Mouse (Mus musculus) left cerebral cortex, adult 6 months (tissue): ENCODE results near the gene Eif2b1. TPM values are rescaled to one million over a fixed set of nuclear protein-coding genes. Genes with fewer than 3 reads are reported as not detected.

ENCODE experiments used
- long read RNA-seq, 2 experiments: library from polyadenylated mRNA; unstranded; transcript quantifications; one replicate each; pipeline ENCODE4 v2.0.0; 2019 to 2020
- polyA plus RNA-seq: library from polyadenylated mRNA; unstranded; fragments of <200 nt; fragmentation: Nextera tagmentation; gene quantifications from 2 replicates; pipeline ENCODE4 v1.2.3, GENCODE M21; 2021

Eif2b1 gene
- polyA plus RNA-seq: 35.3 and 42.7 TPM in 2 replicates
- long read RNA-seq, experiment 1, transcript Eif2b1-201 (9 exons, 2,013 nt): major isoform, 186 of 199 reads
- long read RNA-seq, experiment 1, partial matches to known transcripts: 0 of 199 reads
- long read RNA-seq, experiment 1, other reads (novel, unspliced or antisense): 13 of 199 reads
- long read RNA-seq, experiment 2, transcript Eif2b1-201 (9 exons, 2,013 nt): major isoform, 58 of 70 reads
- long read RNA-seq, experiment 2, partial matches to known transcripts: 4 of 70 reads
- long read RNA-seq, experiment 2, other reads (novel, unspliced or antisense): 8 of 70 reads

GRCm38 (mm10) chr5:124578633-124579317 lies at the start of gene Eif2b1, which contains the start of gene Gtf2h3:
Gene Eif2b1 (minus strand): TSS chr5:124579131.
Gene Gtf2h3 (plus strand): TSS chr5:124579140.

GRCm38 (mm10) chr5:124552558-124553307 lies 26.2 kb downstream of the Eif2b1 start, which contains the start of gene Ddx55:
Gene Ddx55 (plus strand): TSS chr5:124552864.

GRCm38 (mm10) chr5:124540383-124540786 lies 38.5 kb downstream of the Eif2b1 start, which contains the start of gene Tmed2:
Gene Tmed2 (plus strand): TSS chr5:124540695.

GRCm38 (mm10) chr5:124530655-124531582 lies 48.0 kb downstream of the Eif2b1 start, which contains the start of gene Rilpl1:
Gene Rilpl1 (minus strand): TSS chr5:124531391.

Other genes with a start within 250 kb of the Eif2b1 start
- 25.5 and 85.7 TPM in 2 replicates for gene Cdk2ap1, start 216.0 kb downstream of the Eif2b1 start, polyA plus RNA-seq
- 51.9 and 59.2 TPM in 2 replicates for gene Sbno1, start 153.1 kb downstream of the Eif2b1 start, polyA plus RNA-seq
- 5.7 and 13.3 TPM in 2 replicates for gene Kmt5a, start 139.2 kb downstream of the Eif2b1 start, polyA plus RNA-seq
- 23.9 and 28.5 TPM in 2 replicates for gene Rilpl2, start 100.8 kb downstream of the Eif2b1 start, polyA plus RNA-seq
- 7.9 and 11.4 TPM in 2 replicates for gene Snrnp35, start 96.0 kb downstream of the Eif2b1 start, polyA plus RNA-seq
- gene Rilpl1, start 47.7 kb downstream of the Eif2b1 start, polyA plus RNA-seq: 21.5 and 28.7 TPM in 2 replicates
- gene Tmed2, start 38.4 kb downstream of the Eif2b1 start, polyA plus RNA-seq: 146 and 207 TPM in 2 replicates
- gene Ddx55, start 26.3 kb downstream of the Eif2b1 start, polyA plus RNA-seq: 11.1 and 12.3 TPM in 2 replicates
- 15.6 and 24.1 TPM in 2 replicates for gene Gtf2h3, start within 50 bp of the Eif2b1 start, polyA plus RNA-seq
- 17.9 and 22.7 TPM in 2 replicates for gene Atp6v0a2, start 49.4 kb upstream of the Eif2b1 start, polyA plus RNA-seq
- gene Dnah10, start 146.0 kb upstream of the Eif2b1 start, polyA plus RNA-seq: 0.09 and 0.12 TPM in 2 replicates